Mouse (Mus musculus) thymus, adult 2 months (tissue): ENCODE measurements at regions not wholly inside any gene's neighbourhood (a gene's known extent, or its start where the extent isn't known, plus 50 kb on each side); places are given as distances from the start of the nearest gene placed in this dataset.

Experiments
- DNase-seq: peaks from one replicate; pipeline ENCODE4 v3.0.0; 2021
- H3K27ac ChIP-seq: fragments of 200-500 bp; 2 replicates; pipeline ENCODE4 v1.5.1; 2012; ENCODE audit warnings: low read length, control low read depth; ENCODE audit not compliant: control insufficient read depth, insufficient read depth
- H3K27me3 ChIP-seq: fragments of 200-500 bp; 2 replicates; pipeline ENCODE4 v1.6.1; 2012; ENCODE audit warnings: mild to moderate bottlenecking, low read length, moderate library complexity, mixed read lengths; ENCODE audit not compliant: control insufficient read depth, insufficient read depth
- H3K36me3 ChIP-seq: fragments of 200-500 bp; 2 replicates; pipeline ENCODE4 v1.6.1; 2012; ENCODE audit warnings: mild to moderate bottlenecking, low read length, moderate library complexity; ENCODE audit not compliant: control insufficient read depth, insufficient read depth
- H3K4me1 ChIP-seq: fragments of 200-500 bp; replicated peaks from 2 replicates; pipeline ENCODE4 v1.6.1; 2012; ENCODE audit warnings: low read length; ENCODE audit not compliant: control insufficient read depth, insufficient read depth
- H3K4me3 ChIP-seq: fragments of 200-500 bp; 2 replicates; pipeline ENCODE4 v1.5.1; 2012; ENCODE audit warnings: mild to moderate bottlenecking, low read length, control low read depth, moderate library complexity; ENCODE audit not compliant: control insufficient read depth, insufficient read depth
- CTCF ChIP-seq: fragments of 200-500 bp; IDR thresholded peaks from 2 replicates; pipeline ENCODE4 v1.5.1; 2012; ENCODE audit warnings: mild to moderate bottlenecking, control low read depth, low read length, moderate library complexity, borderline replicate concordance; ENCODE audit not compliant: control insufficient read depth, poor library complexity, insufficient read depth; ENCODE audit errors: extremely low read depth
- POLR2A ChIP-seq: fragments of 200-500 bp; IDR thresholded peaks from 2 replicates; pipeline ENCODE4 v1.6.1; 2012; ENCODE audit warnings: mild to moderate bottlenecking, low read length, control low read depth, moderate library complexity; ENCODE audit not compliant: control insufficient read depth, poor library complexity, insufficient read depth; ENCODE audit errors: extremely low read depth
- WGBS: fragments of 180-500 bp; shearing (Covaris S2); methylation state at CpG from one replicate; pipeline ENCODE4 v1.1.7; 2018; 5-methylcytosine and 5-hydroxymethylcytosine counted together

DNA sequence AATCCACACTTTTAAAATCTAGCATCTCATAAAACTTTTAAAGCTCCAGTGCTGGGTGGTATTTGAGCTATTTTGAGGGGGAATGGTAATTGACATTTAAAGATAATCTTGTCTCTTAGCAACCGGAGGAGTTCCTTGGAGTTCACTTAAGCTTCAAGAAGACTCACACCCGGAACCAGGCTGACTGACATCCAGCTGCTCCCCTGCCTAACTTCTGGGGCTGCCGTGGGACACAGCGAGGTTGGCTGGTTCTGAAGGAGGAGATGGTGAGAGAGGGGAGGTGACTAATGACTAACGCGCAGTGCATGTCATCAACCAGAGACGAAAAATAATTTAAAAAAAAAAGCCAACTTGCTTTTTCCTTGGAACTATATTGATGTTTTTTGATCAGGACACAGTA is 157.7 kb upstream of the Ado start:
- Histone ChIP-seq H3K27ac (no peak overlapping the region), H3K36me3 (no peaks in the 10 kb centered on the region), H3K4me1 (no peaks in the 10 kb centered on the region), H3K4me3 (no peak overlapping the region), H3K27me3 (no peaks in the 10 kb centered on the region)
- DNase-seq = no peak
- no peak for TF ChIP-seq POLR2A
- TF ChIP-seq CTCF = no peak
- 93% methylated on average over 7 of the region's 7 CpGs for whole genome bisulfite sequencing

DNA sequence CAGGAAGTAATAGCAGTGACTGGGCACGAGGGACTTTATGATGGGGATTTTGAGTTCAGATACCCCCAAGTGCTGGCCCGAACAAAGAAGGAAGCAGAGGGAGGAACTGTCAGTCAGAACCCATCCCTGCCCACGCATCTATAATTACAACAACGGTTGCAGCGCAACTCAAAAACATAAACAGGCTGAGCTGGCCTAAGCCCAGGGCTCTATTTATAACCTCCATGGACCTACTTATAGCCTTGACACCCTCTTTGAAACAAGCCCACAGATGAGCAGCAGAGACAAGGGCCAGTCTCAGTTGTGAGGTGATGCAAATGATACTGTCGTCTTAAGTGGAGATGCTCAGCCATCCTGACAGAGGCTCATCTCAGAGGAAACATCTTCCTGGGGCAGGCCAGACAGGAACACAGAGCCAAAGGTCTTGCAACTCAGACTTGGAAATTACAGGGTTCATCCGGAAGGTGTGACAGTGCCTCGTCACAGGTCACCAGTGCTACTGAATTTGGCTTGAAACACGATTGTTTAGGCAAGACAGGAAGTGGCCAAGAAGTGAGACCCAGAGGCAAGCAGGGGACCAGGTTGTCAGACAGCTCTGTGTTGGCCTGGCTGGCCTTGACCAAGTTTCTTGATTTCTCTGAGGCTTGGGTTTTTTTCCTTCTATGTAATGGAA is 154.2 kb upstream of the Ado start:
- no peak for TF ChIP-seq POLR2A
- TF ChIP-seq CTCF = no peak
- H3K27ac ChIP-seq = no peak overlapping the region
- DNase-seq = no peak

DNA sequence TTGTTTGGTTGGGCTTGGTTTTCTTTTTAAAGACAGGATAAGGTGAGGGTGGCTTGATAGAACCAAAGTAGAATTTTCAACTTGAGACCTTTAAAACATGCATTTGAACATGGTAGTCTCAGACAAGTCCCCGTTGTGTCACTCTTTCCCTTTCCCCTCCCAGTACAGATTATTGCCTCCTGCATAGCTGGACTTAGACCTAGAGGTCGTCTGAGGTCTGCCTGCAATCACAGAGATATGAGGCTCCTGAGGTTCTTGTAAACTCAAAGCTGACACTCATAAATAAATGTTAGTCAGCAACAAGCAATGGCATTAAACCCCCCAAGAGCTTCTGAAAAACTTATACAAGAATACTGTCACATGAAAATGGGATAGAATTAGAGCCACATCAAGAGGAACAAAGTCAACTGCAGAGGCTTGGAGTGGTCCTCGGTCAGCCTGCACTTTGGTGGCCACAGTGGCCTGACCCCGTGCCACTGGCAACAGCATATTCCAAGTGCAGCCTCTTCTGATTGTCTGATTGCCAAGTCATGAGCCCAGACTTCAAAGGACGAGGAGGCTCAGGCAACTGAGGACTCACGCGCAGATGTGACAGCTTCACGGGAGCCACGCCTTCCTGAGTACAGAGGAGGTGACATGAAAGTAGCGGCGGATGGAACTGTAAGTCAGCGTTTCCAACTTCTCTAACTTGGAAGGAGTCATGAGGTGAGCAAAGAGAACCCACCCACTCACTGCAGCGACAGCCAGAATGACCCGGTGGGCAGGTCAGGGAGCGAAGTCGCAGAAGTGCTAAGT is 148.8 kb upstream of the Ado start:
- TF ChIP-seq CTCF (no peak), POLR2A (no peak)
- peaks cover 15% of the 10 kb centered on the region for H3K4me1 ChIP-seq
- no peaks in the 10 kb centered on the region for H3K27me3 ChIP-seq
- no peak overlapping the region for H3K4me3 ChIP-seq
- DNase-seq = peak; percentile 50
- no peaks in the 10 kb centered on the region for H3K36me3 ChIP-seq
- H3K27ac ChIP-seq = no peak overlapping the region
- WGBS = 49% methylated on average over 16 of the region's 16 CpGs

More for the DNA sequence above, 154.2 kb upstream of the Ado start:
- WGBS = 67% methylated on average over 9 of the region's 9 CpGs
- no peaks in the 10 kb centered on the region for H3K27me3 ChIP-seq
- H3K36me3 ChIP-seq = no peaks in the 10 kb centered on the region
- peaks cover 3% of the 10 kb centered on the region for H3K4me1 ChIP-seq
- no peak overlapping the region for H3K4me3 ChIP-seq

DNA sequence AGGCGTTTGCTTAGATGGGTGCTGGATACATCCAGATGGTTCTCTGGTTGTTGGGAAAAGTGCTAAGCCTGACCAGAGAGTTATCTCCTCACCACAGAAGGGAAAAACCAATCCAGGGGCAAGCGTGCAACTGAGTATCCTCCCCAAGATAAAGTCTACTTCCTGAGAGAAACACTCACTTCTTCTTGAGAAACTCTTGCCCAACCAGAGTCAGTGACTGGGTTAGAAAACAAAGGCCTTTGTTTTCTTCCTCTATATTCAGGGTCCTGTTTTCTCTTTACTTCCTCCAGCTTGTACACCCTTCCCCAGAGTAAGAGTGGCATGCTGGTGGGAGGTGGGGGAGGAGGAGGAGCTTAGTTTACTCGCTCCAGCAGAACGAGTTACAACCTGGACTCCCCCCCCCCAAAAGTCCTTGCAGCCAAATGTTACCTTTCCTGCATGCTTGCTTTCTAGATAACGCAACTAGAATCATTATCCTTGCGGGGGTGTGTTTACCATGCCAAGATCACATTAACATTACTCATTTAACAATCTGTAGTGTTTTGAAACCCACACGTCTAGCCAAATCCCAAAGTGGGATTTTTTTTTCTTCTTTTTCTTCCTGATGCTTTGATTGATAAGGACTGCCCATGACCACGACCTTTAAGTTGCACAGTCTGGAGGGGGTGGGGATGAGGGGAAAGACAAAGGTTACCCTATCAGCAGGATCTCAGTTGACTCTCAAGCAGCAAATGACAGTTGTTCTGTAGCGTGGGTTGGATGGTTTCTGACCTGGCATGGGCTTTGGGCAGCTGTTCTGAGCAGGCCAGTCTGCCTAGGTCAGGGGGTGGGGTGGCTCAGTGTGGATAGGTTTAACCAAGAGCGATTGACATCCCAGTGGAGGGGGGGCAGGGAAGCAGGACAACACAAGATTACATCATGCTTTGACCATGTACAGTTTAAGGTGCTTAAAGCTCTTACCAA is 147.4 kb upstream of the Ado start:
- no peak for DNase-seq
- peaks cover 15% of the 10 kb centered on the region for H3K4me1 ChIP-seq
- no peaks in the 10 kb centered on the region for H3K27me3 ChIP-seq
- 49% methylated on average over 10 of the region's 10 CpGs for WGBS
- H3K36me3 ChIP-seq = no peaks in the 10 kb centered on the region
- TF ChIP-seq POLR2A = no peak
- no peak for TF ChIP-seq CTCF
- H3K4me3 ChIP-seq = no peak overlapping the region
- no peak overlapping the region for H3K27ac ChIP-seq

DNA sequence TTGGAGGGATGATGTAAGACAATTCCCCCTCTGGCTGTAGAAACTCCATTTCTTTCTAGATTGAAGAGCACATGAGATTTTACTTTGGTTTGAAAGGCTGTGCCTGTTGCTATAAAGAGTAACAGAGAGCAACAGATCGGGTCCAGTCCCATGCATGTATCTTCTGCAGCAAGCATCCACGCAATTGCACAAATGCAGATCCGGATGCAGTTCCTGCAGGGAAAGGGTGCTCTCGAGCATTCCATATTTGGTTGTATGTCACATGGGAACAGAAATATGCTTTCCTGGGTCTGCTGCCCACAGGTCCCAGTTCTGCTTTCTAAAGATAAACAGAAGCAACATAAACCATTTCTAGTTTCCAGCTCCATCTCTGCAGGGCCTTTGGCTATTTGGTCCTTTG is 146.0 kb upstream of the Ado start:
- no peaks in the 10 kb centered on the region for H3K27me3 ChIP-seq
- WGBS = 92% methylated on average over 4 of the region's 4 CpGs
- peaks cover 15% of the 10 kb centered on the region for H3K4me1 ChIP-seq
- no peak overlapping the region for H3K27ac ChIP-seq
- no peaks in the 10 kb centered on the region for H3K36me3 ChIP-seq
- no peak overlapping the region for H3K4me3 ChIP-seq
- DNase-seq = no peak
- no peak for TF ChIP-seq CTCF
- no peak for TF ChIP-seq POLR2A

DNA sequence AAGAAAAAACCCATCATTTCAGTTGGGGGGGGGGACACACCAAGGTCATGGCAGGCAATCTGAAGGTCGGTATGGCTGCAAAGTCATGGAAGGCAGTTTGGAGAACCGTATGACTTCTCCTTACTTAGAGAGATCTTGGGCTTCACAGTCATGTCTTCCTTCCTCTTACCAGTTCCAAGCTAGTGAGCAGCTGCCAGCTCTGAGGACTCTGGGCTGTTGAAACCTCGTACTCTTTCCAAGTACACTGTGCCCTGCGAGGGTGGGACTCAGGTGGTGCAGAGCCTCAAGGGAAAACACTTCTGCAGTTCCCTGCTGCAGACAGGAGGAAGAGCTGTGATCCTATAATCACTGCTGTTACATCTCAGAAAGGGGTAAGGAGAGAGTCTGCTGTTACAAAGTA is 144.8 kb upstream of the Ado start:
- no peak overlapping the region for H3K27ac ChIP-seq
- H3K27me3 ChIP-seq = no peaks in the 10 kb centered on the region
- no peak for DNase-seq
- 21% methylated on average over 4 of the region's 4 CpGs for WGBS
- H3K4me3 ChIP-seq = no peak overlapping the region
- no peaks in the 10 kb centered on the region for H3K36me3 ChIP-seq
- H3K4me1 ChIP-seq = peaks cover 15% of the 10 kb centered on the region
- TF ChIP-seq CTCF = no peak
- no peak for TF ChIP-seq POLR2A
